Mouse (Mus musculus): ENCODE results near the gene Gpa33. TPM values are rescaled to one million over a fixed set of nuclear protein-coding genes. Genes with fewer than 3 reads are reported as not detected.
A peak's percentile ranks its signal among the peaks of the same experiment; 100 is the strongest.

The Gpa33 gene
- polyA plus RNA-seq, 1 experiment from 2014 or later: 0.25 TPM

DNA sequence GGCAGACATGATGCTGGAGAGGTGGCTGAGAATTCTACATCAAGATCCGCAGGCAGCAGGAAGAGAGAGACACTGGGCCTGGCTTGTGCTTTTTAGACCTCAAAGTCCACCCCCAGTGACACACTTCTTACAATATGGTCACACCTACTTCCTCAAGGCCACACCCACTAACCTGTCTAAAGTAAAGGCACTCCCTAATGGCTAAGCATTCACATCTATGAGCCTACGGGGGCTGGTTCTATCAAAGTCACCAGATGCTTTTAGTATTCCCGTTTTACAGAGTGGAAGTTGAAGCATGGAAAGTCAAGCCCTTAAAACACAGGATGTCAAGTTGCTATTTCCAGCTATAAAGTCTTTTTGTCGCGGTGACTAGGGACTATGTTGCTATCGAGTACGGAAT, 38.0 kb downstream of the Gpa33 start:
- ATAC-seq (ENCODE audit: low read depth): no peak
- H3K36me3 ChIP-seq (ENCODE audit: control insufficient read depth, insufficient read depth, low read length): no peaks in the 10 kb centered on the region
- WGBS: 93% methylated on average over 7 of the region's 7 CpGs
- H3K27ac ChIP-seq (ENCODE audit: low read length): no peak overlapping the region
- H3K27me3 ChIP-seq (ENCODE audit: control insufficient read depth, insufficient read depth, low read depth, low read length): no peaks in the 10 kb centered on the region
- H3K4me2 ChIP-seq (ENCODE audit: low read depth, low read length): no peak overlapping the region
- no peak overlapping the region for H3K9ac ChIP-seq (ENCODE audit: low read length)
- no peaks in the 10 kb centered on the region for H3K4me1 ChIP-seq (replicated peaks; ENCODE audit: control insufficient read depth, insufficient read depth, low read length)
- no peak overlapping the region for H3K4me3 ChIP-seq (ENCODE audit: low read length)
- no peaks in the 10 kb centered on the region for H3K9me3 ChIP-seq (ENCODE audit: control insufficient read depth, low read length)

DNA sequence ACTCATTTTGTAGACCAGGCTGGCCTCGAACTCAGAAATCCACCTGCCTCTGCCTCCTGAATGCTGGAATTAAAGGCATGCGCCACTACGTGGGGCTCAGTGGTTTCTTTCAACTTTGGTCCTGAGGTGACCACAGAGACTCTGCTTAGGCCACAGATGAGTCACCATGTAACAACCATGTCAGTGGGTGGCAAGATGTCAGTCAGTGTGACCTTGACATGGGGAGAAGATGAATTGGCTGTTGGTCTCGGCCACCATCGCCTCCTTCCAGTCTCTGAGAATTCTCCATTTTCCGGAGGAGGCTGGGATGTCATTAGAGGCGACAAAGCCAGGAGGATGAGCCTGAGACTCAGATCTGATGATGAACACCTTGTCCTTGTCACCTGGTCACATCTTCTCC, 39.7 kb downstream of the Gpa33 start:
- Histone ChIP-seq H3K9ac (ENCODE audit: low read length) (no peak overlapping the region), H3K36me3 (ENCODE audit: control insufficient read depth, insufficient read depth, low read length) (no peaks in the 10 kb centered on the region), H3K27ac (ENCODE audit: low read length) (no peak overlapping the region), H3K4me3 (ENCODE audit: low read length) (no peak overlapping the region), H3K4me1 (replicated peaks; ENCODE audit: control insufficient read depth, insufficient read depth, low read length) (no peaks in the 10 kb centered on the region), H3K27me3 (ENCODE audit: control insufficient read depth, insufficient read depth, low read depth, low read length) (no peaks in the 10 kb centered on the region), H3K4me2 (ENCODE audit: low read depth, low read length) (no peak overlapping the region), H3K9me3 (ENCODE audit: control insufficient read depth, low read length) (no peaks in the 10 kb centered on the region)
- ATAC-seq (ENCODE audit: low read depth): no peak
- 69% methylated on average over 7 of the region's 7 CpGs for WGBS

DNA sequence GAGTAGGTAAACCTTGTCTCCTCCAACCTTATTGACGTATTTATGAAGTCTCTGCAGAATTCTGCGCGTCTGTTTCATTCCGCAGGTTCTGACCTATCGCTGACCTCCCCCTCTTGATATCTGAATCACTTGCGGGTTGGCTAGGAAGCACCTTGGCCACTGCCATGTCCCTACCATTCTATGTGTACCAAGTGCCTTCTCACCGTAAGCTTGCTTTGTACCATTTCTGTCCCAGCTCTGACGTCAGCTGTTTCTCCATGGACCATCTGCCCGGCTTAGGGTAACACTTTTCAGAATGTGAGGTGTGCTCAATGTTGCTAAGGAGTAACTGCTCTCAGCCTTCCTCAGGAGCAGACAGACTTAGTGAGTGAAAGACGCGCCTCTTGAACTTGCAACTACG, 40.8 kb downstream of the Gpa33 start:
- H3K9ac ChIP-seq (ENCODE audit: low read length): no peak overlapping the region
- ATAC-seq (ENCODE audit: low read depth): no peak
- no peak overlapping the region for H3K4me3 ChIP-seq (ENCODE audit: low read length)
- 82% methylated on average over 12 of the region's 12 CpGs for WGBS
- no peak overlapping the region for H3K27ac ChIP-seq (ENCODE audit: low read length)
- H3K9me3 ChIP-seq (ENCODE audit: control insufficient read depth, low read length): no peaks in the 10 kb centered on the region
- H3K4me1 ChIP-seq (replicated peaks; ENCODE audit: control insufficient read depth, insufficient read depth, low read length): no peaks in the 10 kb centered on the region
- H3K36me3 ChIP-seq (ENCODE audit: control insufficient read depth, insufficient read depth, low read length): no peaks in the 10 kb centered on the region
- no peak overlapping the region for H3K4me2 ChIP-seq (ENCODE audit: low read depth, low read length)
- H3K27me3 ChIP-seq (ENCODE audit: control insufficient read depth, insufficient read depth, low read depth, low read length): no peaks in the 10 kb centered on the region

DNA sequence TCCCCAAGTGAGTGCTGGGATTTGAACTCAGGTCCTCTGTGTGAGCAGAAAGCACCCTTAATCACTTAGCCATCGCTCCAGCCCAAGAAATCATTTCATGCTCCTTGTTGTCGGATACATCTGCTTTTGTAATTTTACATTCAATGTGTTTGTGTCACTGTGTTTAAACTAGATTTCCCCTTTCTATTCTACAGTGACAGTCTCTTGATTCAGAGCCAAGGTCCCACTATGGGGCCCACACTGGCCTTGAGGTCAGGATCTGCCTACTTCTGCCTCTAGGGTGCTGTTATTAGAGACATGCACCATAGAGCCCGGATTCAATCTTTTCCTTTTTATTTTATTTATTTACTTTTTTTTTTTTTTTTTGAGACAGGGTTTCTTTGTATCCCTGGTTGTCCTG, 43.0 kb downstream of the Gpa33 start:
- H3K27me3 ChIP-seq (ENCODE audit: control insufficient read depth, insufficient read depth, low read depth, low read length): no peaks in the 10 kb centered on the region
- H3K27ac ChIP-seq (ENCODE audit: low read length): no peak overlapping the region
- 53% methylated on average over 3 of the region's 3 CpGs for WGBS
- H3K36me3 ChIP-seq (ENCODE audit: control insufficient read depth, insufficient read depth, low read length): no peaks in the 10 kb centered on the region
- H3K4me2 ChIP-seq (ENCODE audit: low read depth, low read length): no peak overlapping the region
- H3K9ac ChIP-seq (ENCODE audit: low read length): no peak overlapping the region
- no peaks in the 10 kb centered on the region for H3K4me1 ChIP-seq (replicated peaks; ENCODE audit: control insufficient read depth, insufficient read depth, low read length)
- no peak overlapping the region for H3K4me3 ChIP-seq (ENCODE audit: low read length)
- no peak for ATAC-seq (ENCODE audit: low read depth)
- no peaks in the 10 kb centered on the region for H3K9me3 ChIP-seq (ENCODE audit: control insufficient read depth, low read length)

DNA sequence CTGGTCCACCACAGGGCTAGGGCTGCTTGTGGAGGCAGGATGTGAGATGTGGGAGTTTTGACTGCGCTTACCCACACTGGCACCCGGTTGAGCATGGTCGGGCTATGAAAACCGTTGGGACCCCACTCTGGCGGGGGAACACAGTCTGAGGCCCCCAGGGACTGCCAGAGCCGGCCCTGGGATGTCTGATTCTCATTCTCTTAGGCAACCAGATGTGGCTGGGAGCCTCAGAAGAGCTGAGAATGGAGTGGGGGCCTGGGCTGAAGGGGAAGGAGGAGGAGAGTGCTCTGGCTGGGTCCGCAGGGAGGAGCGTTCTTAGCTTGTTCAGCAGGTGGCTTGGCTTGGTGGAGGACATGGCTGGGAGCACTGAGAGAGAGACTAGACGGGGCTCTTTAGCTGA, 43.6 kb downstream of the Gpa33 start:
- ATAC-seq (ENCODE audit: low read depth): no peak
- no peaks in the 10 kb centered on the region for H3K4me1 ChIP-seq (replicated peaks; ENCODE audit: control insufficient read depth, insufficient read depth, low read length)
- no peaks in the 10 kb centered on the region for H3K36me3 ChIP-seq (ENCODE audit: control insufficient read depth, insufficient read depth, low read length)
- H3K27me3 ChIP-seq (ENCODE audit: control insufficient read depth, insufficient read depth, low read depth, low read length): no peaks in the 10 kb centered on the region
- H3K4me3 ChIP-seq (ENCODE audit: low read length): no peak overlapping the region
- 68% methylated on average over 9 of the region's 9 CpGs for WGBS
- no peak overlapping the region for H3K27ac ChIP-seq (ENCODE audit: low read length)
- no peak overlapping the region for H3K4me2 ChIP-seq (ENCODE audit: low read depth, low read length)
- no peaks in the 10 kb centered on the region for H3K9me3 ChIP-seq (ENCODE audit: control insufficient read depth, low read length)
- H3K9ac ChIP-seq (ENCODE audit: low read length): no peak overlapping the region

DNA sequence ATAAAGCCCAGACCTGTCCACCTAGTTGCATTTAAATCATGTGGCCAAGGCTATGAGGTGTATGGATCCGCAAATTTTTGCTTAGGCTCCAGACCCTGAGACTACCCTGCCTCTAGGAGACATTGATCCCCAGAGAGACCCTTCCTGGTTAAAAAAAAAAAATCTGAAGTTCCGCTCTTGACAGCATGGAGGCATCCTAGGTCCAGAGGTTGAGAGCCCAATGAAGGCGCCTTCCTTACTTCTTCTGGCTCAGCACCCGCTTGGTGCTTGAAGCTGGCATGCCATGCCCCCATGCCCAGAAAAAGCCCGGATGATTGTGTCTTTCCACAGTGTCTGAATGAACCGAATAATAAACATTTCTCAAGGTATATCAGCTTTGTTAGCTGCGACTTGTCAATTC, 51.5 kb downstream of the Gpa33 start:
- H3K27me3 ChIP-seq (ENCODE audit: control insufficient read depth, insufficient read depth, low read depth, low read length): no peaks in the 10 kb centered on the region
- H3K4me1 ChIP-seq (replicated peaks; ENCODE audit: control insufficient read depth, insufficient read depth, low read length): peaks cover 11% of the 10 kb centered on the region
- no peak overlapping the region for H3K27ac ChIP-seq (ENCODE audit: low read length)
- ATAC-seq (ENCODE audit: low read depth): no peak
- H3K4me2 ChIP-seq (ENCODE audit: low read depth, low read length): no peak overlapping the region
- H3K9ac ChIP-seq (ENCODE audit: low read length): no peak overlapping the region
- no peak overlapping the region for H3K4me3 ChIP-seq (ENCODE audit: low read length)
- no peaks in the 10 kb centered on the region for H3K36me3 ChIP-seq (ENCODE audit: control insufficient read depth, insufficient read depth, low read length)
- H3K9me3 ChIP-seq (ENCODE audit: control insufficient read depth, low read length): no peaks in the 10 kb centered on the region
- WGBS: 86% methylated on average over 7 of the region's 7 CpGs

DNA sequence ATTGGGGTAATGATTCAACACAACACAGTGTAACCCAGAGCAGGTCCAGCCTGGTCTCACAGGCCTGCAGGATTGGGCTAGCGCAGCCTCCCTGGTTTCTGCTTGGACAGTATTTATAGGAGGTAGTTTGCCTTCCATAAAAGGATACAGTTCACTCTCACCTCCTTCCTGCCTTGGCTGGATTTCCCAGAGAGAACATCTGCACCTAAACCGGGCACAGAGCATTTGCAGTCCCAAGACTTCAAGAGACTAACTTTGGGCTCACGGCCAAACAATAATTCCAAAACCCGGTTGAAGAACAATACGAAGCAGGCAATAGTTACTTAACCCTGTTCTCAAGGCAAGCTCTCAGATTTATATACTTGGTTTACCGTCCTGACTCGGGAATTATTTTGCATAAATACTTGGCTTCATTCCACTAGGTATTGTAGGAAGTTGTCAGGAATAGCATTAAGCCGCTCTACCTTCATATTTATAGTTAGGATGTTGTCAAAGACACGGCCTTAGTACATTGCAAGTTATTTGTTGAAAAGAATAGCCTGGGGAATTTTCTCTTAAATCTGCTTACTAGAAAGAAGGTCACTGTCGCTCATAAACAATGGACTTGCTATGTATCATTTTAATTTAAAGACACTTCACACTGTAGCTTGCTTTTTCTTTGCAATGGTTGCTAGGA, 53.1 kb downstream of the Gpa33 start:
- Histone ChIP-seq H3K36me3 (ENCODE audit: control insufficient read depth, insufficient read depth, low read length) (no peaks in the 10 kb centered on the region), H3K27me3 (ENCODE audit: control insufficient read depth, insufficient read depth, low read depth, low read length) (no peaks in the 10 kb centered on the region), H3K9ac (ENCODE audit: low read length) (no peak overlapping the region), H3K4me2 (ENCODE audit: low read depth, low read length) (no peak overlapping the region), H3K27ac (ENCODE audit: low read length) (no peak overlapping the region), H3K4me3 (ENCODE audit: low read length) (no peak overlapping the region), H3K4me1 (replicated peaks; ENCODE audit: control insufficient read depth, insufficient read depth, low read length) (peaks cover 11% of the 10 kb centered on the region), H3K9me3 (ENCODE audit: control insufficient read depth, low read length) (no peaks in the 10 kb centered on the region)
- WGBS: 47% methylated on average over 10 of the region's 10 CpGs
- ATAC-seq (ENCODE audit: low read depth): peak; percentile 56

DNA sequence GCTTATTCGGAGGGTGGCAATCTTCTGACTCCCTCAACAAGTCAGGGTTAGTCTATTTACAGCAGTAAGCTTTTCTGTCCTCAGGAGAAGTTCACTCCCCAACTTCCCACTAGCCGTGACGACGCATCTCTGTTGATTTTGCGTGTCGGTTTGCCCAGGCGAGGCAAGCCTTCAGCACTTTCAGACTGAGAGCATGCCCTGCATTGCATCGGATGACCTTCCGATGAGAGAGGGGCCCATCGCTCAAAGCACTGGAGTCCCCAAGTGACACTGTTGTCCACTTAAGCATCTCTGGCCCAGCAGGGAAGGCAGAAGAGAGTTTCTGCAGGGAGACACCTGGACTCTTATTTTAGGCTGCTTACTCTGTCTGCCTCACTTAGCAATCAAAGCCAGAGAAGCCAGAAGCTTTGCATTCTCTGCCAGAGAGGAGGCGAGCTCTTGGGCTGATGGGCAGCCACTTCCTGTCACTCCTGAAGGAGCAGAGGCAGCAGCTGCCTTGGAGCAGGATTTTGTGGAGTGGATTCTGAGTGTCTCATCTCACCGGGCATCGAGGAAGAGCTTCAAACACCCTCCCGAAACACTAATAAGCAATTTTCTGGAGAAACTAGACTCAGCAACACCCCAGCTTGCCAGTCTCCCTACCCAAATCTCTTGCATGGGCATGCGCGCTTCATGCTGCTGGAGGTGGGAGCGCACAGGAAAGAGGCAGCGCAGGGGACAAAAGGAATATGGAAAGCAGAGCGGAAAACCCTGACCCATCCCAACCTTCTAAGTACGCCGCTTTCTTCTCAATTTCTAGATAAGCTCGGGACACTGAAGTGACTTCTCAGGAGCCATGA, 54.6 kb downstream of the Gpa33 start:
- peaks cover 11% of the 10 kb centered on the region for H3K4me1 ChIP-seq (replicated peaks; ENCODE audit: control insufficient read depth, insufficient read depth, low read length)
- H3K9me3 ChIP-seq (ENCODE audit: control insufficient read depth, low read length): no peaks in the 10 kb centered on the region
- H3K4me3 ChIP-seq (ENCODE audit: low read length): no peak overlapping the region
- 69% methylated on average over 22 of the region's 22 CpGs for WGBS
- no peak for ATAC-seq (ENCODE audit: low read depth)
- H3K27me3 ChIP-seq (ENCODE audit: control insufficient read depth, insufficient read depth, low read depth, low read length): no peaks in the 10 kb centered on the region
- no peaks in the 10 kb centered on the region for H3K36me3 ChIP-seq (ENCODE audit: control insufficient read depth, insufficient read depth, low read length)
- no peak overlapping the region for H3K27ac ChIP-seq (ENCODE audit: low read length)
- H3K9ac ChIP-seq (ENCODE audit: low read length): no peak overlapping the region
- no peak overlapping the region for H3K4me2 ChIP-seq (ENCODE audit: low read depth, low read length)

DNA sequence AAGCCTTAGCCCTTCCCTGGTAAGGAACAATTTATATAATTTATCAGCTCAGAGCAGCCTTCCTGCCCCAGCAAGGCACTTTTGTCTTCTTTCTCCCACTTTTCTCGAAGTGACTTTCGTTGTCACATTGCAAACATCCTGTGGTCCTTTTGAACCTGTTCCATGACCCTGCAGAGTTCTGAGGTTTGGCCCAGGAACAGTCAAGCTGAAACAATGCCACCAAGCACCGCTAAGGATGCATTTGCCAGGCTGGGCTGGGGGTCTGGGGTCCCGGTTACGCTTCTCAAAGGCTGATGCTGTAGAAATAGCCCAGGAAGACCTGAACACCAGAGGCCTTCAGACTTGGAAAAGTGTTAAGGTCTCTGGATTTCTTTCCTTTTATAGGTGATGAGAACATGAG, 55.3 kb downstream of the Gpa33 start:
- no peak for ATAC-seq (ENCODE audit: low read depth)
- Histone ChIP-seq H3K4me1 (replicated peaks; ENCODE audit: control insufficient read depth, insufficient read depth, low read length) (peaks cover 11% of the 10 kb centered on the region), H3K27ac (ENCODE audit: low read length) (no peak overlapping the region), H3K4me2 (ENCODE audit: low read depth, low read length) (no peak overlapping the region), H3K9me3 (ENCODE audit: control insufficient read depth, low read length) (no peaks in the 10 kb centered on the region), H3K36me3 (ENCODE audit: control insufficient read depth, insufficient read depth, low read length) (no peaks in the 10 kb centered on the region), H3K9ac (ENCODE audit: low read length) (no peak overlapping the region), H3K4me3 (ENCODE audit: low read length) (no peak overlapping the region), H3K27me3 (ENCODE audit: control insufficient read depth, insufficient read depth, low read depth, low read length) (no peaks in the 10 kb centered on the region)
- 64% methylated on average over 5 of the region's 5 CpGs for whole genome bisulfite sequencing
